Mouse (Mus musculus) thymus, postnatal 4 days (tissue): ENCODE results near the gene Pex5.

Source experiments
- DNase-seq: peaks from one replicate; pipeline ENCODE4 v3.0.0; 2021

The Pex5 gene

DNA sequence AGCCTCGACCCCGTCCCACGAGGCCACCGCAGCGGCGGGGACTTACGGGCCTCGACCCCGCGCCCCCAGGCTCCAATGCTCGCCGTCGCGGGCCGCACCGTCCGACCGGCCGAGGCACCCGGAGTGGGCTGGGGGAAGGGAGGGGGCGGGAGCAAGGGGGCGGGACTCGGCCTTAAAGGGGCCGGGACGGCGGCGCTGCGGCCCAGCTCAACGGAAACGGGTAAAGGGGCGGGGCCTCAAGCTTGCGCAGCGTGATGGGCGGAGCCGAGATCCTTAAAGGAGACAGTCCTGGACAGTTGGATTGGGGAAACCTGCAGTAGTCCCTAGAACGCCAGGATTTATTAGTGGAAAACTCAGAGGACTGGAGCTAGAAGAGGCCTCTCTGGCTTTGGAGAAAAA, at the start of gene Pex5:
Gene Pex5, minus strand, starts transcription at position 141 of the 399 bp plus-strand sequence.
- DNase-seq: peak; percentile 97

GRCm38 (mm10) chr6:124463881-124464291, 49.0 kb upstream of the Pex5 start:
- DNase-seq: peak; percentile 40

DNA sequence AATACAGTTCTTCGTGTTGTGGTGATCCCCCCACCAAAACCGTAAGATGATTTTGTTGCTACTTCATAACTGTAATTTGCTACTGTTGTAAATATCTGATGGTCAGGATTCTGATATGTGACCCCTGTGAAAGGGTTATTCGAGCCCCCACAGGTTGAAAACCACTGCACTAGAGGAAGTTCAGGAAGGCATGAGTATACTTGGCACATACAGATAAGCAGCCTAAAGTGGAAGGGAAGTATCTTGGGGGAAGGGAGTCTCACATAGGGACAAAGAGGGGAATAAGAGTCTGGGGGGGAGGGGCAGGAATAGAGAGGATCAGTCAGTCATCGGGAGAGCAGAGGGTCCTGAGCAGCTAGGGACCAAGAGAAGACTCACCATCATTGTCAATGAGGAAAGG, 44.5 kb upstream of the Pex5 start:
- no peak for DNase-seq

DNA sequence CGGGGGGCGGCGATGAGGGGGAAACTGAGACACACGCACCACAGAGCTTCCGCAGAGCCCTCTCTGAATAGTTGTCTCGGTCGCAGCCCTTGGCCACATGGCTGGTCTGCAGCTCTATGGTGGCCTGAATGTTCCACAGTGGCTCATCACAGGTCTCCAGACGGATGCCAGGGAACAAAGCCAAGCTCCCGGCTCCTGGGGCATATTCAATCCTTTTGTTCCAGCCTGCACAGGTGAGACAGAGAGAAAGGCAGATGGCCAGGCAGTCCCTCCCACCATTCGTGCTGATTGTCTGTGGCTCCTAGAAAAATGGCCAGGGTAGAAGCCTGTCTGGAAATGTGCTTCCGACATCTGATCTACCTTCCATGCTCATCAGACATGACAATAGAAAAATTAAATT, 43.6 kb upstream of the Pex5 start:
- no peak for DNase-seq

DNA sequence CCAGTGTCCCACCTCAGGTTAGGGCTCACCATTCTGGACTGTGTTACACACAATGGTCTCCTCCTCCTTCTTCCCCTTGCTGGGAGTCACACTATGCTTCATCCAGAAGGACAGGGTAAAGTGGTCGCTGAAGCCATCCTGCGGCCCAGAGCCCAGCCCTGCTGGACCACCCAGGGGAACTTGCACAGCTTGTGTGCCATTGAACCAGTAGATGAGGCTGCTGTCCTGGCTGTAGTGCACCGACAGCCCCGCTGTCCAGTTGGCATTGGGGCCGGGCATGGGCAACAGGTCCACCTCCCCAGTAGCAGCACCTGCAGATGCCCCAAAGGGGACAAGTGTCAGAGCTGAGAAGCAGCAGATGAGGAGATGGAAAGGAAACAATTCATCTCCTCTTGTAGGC, 43.0 kb upstream of the Pex5 start:
- no peak for DNase-seq

DNA sequence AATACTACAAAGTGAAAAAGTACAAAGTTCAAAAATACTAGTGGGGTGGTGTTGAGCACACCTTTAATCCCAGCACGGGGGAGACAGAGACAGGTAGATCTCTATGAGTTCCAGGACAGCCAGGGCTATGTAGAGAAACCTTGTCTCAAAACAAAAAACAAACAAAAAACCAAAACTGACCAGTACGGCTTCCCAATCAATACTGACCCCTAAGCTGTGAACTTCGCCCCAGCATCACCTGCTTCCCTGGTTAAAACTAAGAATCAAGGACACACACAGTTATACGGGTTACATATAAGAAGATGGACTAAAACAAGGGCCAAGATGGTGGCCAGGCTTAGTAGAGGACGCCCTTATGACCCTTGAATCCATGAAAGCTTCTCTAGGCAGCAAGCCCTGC, 41.4 kb upstream of the Pex5 start:
- no peak for DNase-seq

GRCm38 (mm10) chr6:124453756-124454155, 38.9 kb upstream of the Pex5 start:
- DNase-seq: no peak

DNA sequence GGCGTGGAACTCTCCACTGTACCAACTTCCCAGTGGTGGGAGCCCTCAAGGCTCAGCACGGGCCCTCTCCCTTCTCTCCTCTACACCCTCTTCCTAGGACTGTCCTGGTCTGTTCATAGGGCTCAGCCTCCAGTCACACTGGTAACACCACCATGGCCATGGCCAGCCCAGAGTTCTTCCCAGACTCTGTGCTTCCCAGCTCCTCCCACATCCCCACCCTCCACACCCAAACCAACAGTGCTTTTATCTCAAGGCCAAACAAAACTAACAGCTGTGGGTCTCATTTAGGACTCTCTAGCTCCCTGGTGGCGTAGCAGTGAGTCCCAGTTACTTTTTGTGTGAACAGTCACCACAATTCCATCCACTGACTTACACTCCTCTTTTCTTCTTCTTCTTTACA, 37.1 kb upstream of the Pex5 start:
- DNase-seq: no peak

DNA sequence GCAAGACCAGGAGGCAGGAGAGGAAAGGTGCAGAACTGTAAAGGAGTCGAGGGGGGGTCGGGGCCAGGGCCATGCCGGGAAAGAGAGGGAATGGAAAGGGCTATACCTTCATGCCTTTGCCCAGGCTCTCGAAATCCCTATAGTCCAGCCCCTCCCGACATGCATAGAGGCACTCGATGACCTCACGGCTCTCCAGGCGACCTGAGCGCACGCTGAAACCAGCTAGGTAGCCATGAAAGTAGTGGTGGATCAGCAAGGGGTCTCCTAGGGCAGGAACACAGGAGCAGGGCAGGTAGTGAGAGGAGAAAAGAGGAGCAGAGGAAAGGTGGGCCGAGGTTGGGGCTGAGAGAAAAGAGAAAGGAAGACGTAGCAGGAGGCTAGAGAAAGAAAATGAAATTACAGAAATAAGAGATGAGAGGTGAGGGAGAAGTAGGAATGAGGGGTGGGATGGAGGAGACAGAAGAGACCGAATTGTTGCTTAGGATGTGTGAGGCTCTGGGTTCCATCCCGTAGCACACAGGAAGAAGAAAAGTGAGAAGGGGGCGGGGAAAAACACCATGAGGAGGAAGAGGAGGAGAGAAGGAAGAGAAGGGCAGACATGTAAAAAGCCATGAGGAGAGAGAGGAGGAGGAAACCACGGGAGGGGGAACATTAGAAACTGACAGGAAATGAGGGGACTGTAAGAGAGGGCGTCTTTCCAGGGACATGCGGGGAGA, 35.0 kb upstream of the Pex5 start:
- DNase-seq: no peak

DNA sequence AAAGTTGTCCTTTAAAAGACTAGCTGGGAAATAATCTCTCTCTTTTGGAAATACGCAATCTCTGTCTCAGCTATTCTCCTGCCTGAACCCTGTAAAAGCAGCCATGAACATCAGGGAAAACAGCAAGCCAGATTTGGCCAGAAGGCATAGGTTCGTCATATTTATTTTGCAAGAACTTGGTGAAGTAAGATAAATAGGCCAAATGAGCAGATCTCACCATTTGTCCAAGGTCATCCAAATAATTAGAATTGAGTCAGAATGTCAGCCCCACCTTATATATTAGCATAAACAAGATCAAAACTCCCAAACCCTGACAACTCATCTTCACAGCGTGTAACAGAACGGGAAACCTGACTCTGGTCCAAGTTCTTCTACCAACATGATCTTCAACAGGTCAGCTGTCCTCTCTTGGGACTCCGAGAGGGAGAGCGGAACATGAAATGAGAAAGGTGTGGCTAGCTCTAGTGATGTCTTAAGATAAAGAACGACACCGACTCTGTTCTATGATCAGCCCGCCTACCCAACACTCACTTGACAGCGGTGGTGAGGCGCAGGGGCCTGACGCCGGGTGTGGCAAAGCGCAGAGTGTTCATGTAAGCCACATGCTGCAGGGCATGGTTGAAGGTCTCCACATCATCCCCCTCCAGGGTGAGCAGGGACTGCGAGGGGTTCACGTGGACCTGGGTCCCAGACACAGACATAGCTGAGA, 34.2 kb upstream of the Pex5 start:
- no peak for DNase-seq

GRCm38 (mm10) chr6:124448186-124448852, 33.5 kb upstream of the Pex5 start:
- DNase-seq: no peak

DNA sequence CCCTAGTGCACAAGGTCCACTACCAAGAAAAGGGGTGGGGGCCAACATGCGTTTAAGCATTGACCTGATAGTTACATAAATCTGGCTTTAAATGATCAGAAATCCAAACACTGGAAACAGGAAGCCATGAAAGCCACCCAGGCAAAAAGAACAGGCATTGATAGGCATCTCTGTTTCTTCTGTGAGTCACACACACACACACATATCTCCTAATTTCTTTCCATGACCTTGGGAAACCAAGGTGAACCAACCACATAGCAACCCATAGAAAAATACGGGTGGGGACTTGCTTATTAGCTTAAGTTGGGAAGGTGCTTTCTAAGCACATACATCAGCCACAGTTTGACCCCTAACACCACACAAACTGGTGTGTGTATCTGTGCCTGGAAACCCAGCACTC, 32.5 kb upstream of the Pex5 start:
- DNase-seq: no peak

DNA sequence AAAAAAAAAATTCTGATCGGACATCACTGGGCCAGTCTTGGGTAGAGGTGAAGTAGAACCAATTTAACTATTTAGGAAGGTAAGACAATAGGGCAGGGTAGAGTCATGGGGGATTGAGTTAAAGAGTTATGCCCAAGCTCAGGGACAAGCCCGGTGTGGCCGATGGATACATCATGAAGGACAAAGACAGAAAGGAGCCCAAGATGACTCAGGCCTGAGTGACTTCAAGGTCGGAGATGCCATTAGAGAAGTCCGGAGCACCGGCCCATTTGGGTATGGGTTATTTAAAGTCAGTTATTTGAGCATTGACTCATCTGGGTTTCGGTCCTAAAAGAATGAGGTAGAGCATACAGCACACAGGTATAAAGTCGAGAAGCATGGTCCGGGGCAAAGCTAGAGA, 31.6 kb upstream of the Pex5 start:
- DNase-seq: no peak

GRCm38 (mm10) chr6:124446024-124446423, 31.2 kb upstream of the Pex5 start:
- DNase-seq: no peak

GRCm38 (mm10) chr6:124443338-124443737, 28.5 kb upstream of the Pex5 start:
- DNase-seq: no peak

- DNase-seq: no peak
Observed at GRCm38 (mm10) chr6:124436245-124436644, 21.4 kb upstream of the Pex5 start.

- no peak for DNase-seq
Observed at GRCm38 (mm10) chr6:124435173-124435572, 20.3 kb upstream of the Pex5 start.

- DNase-seq: no peak
Observed at GRCm38 (mm10) chr6:124433688-124434324, 18.9 kb upstream of the Pex5 start.

- no peak for DNase-seq
Observed at GRCm38 (mm10) chr6:124430784-124431495, 16.1 kb upstream of the Pex5 start.

GRCm38 (mm10) chr6:124430379-124430778, 15.5 kb upstream of the Pex5 start:
- DNase-seq: no peak

DNA sequence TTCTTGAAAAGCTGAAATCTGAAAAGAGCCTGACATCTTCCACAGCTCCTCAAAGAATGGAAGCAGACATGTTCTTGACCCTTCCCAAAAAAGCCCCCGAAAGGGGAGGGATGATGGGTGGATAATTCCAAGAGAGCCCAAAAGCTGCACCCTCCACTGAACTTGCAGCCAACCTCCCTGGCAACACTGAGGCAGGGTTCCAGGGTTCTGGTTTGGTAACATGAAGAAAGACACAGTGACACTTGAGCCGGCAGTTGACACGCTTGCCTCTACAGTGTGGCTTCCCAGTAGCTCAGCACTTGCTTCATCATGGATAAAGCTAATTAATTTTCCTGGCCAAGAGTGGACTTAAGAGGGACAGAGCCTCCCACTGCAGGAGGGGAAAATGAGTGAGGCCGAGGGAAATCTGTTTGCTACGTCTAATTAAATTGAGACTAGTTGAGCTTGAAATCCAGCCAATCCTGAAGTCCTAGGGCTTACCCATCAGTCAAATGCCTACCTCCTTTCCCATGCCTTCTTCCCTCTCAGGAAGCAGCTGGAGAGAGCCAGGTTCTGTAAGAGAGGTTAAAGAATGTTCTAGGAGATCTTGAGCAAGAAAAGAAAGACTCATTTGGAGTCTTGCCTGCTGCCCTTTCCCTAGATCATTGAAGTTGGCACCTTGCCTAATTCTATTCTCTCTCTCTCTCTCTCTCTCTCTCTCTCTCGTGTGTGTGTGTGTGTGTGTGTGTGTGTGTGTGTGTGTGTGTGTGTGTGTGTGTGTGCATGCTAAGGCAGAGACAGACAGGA, 13.1 kb upstream of the Pex5 start:
- no peak for DNase-seq

DNA sequence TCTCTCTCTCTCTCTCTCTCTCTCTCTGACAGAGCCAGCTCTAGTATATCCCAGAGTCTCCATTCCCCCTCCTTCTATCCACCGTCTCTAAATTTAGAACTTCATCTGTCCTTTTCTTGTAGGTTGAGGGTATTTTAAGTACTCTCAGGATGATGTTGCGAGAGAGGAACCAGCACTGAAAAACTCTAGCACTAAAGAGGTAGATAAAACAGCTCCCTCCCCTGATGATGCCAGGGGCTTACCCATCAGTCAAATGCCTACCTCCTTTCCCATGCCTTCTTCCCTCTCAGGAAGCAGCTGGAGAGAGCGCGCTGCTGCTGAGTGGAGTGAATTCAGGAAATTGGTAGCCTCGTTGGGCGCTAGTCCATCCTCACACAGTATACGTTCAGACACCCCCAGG, 12.4 kb upstream of the Pex5 start:
- DNase-seq: no peak
